Mouse (Mus musculus) left cerebral cortex, postnatal 4 days (tissue): ENCODE results near the gene Ceacam18. TPM values are rescaled to one million over a fixed set of nuclear protein-coding genes. Genes with fewer than 3 reads are reported as not detected.
A peak's percentile ranks its signal among the peaks of the same experiment; 100 is the strongest.

ENCODE experiments used
- DNase-seq: peaks from one replicate; pipeline ENCODE4 v3.0.0-alpha.2; 2022
- intact Hi-C: fragments of 180-260 bp; cut with DNase I; formaldehyde crosslinking; loops from one replicate; pipeline ENCODE4 v1.15.1; 2025
- total RNA-seq, 2 experiments: library from RNA; stranded (reverse); gene quantifications; 2 replicates each; pipeline ENCODE4 v1.2.3; 2021

Ceacam18 gene
- total RNA-seq: under 1 TPM in 1 of 2 experiments, not detected in 1; 0.24 TPM

- intact Hi-C loops: no loop called here
- no peak for DNase-seq
Measured at GRCm38 (mm10) chr7:43634500-43634899, at the start of gene Ceacam18. Gene Ceacam18, plus strand, starts transcription at chr7:43634707.

GRCm38 (mm10) chr7:43584790-43585189 lies 49.7 kb upstream of the Ceacam18 start:
- no peak for DNase-seq
- intact Hi-C loops: loop anchor here (10.0 kb wide), 1 partner anchor 90 kb away; the partner anchor contains the start of gene Ctu1

GRCm38 (mm10) chr7:43601884-43602283 lies 32.6 kb upstream of the Ceacam18 start:
- no peak for DNase-seq
- intact Hi-C loops: no loop called here

- peak; percentile 53 for DNase-seq
- intact Hi-C loops: no loop called here
Measured at GRCm38 (mm10) chr7:43606896-43607742, 27.4 kb upstream of the Ceacam18 start, which contains the start of gene Zfp819. Gene Zfp819, plus strand, starts transcription at chr7:43607169.

GRCm38 (mm10) chr7:43607743-43608287 lies 26.7 kb upstream of the Ceacam18 start:
- no peak for DNase-seq
- intact Hi-C loops: no loop called here

- intact Hi-C loops: no loop called here
- no peak for DNase-seq
Measured at GRCm38 (mm10) chr7:43608316-43608824, 26.1 kb upstream of the Ceacam18 start.

- no peak for DNase-seq
- intact Hi-C loops: no loop called here
Measured at GRCm38 (mm10) chr7:43613816-43614551, 20.5 kb upstream of the Ceacam18 start.

- DNase-seq: no peak
- intact Hi-C loops: no loop called here
Measured at GRCm38 (mm10) chr7:43622927-43623326, 11.6 kb upstream of the Ceacam18 start.

- intact Hi-C loops: no loop called here
- DNase-seq: no peak
Measured at GRCm38 (mm10) chr7:43623819-43624218, 10.7 kb upstream of the Ceacam18 start.

- intact Hi-C loops: no loop called here
- DNase-seq: no peak
Measured at GRCm38 (mm10) chr7:43625065-43625464, 9.4 kb upstream of the Ceacam18 start.

- intact Hi-C loops: no loop called here
- DNase-seq: no peak
Measured at GRCm38 (mm10) chr7:43625794-43626422, 8.6 kb upstream of the Ceacam18 start.

- intact Hi-C loops: no loop called here
- DNase-seq: no peak
Measured at GRCm38 (mm10) chr7:43633940-43634339, 567 bp upstream of the Ceacam18 start.

- intact Hi-C loops: no loop called here
Measured at GRCm38 (mm10) chr7:43636194-43636593, 1.7 kb downstream of the Ceacam18 start.

GRCm38 (mm10) chr7:43637118-43637517 lies 2.6 kb downstream of the Ceacam18 start:
- intact Hi-C loops: no loop called here
- DNase-seq: no peak

More at GRCm38 (mm10) chr7:43636194-43636593, 1.7 kb downstream of the Ceacam18 start:
- no peak for DNase-seq

- no peak for DNase-seq
- intact Hi-C loops: no loop called here
Measured at GRCm38 (mm10) chr7:43642587-43642986, 8.1 kb downstream of the Ceacam18 start.

GRCm38 (mm10) chr7:43643046-43643652 lies 8.6 kb downstream of the Ceacam18 start:
- DNase-seq: no peak
- intact Hi-C loops: no loop called here

GRCm38 (mm10) chr7:43652683-43653082 lies 18.2 kb downstream of the Ceacam18 start:
- intact Hi-C loops: no loop called here
- DNase-seq: no peak

GRCm38 (mm10) chr7:43654519-43654918 lies 20.0 kb downstream of the Ceacam18 start:
- DNase-seq: no peak
- intact Hi-C loops: no loop called here

- no peak for DNase-seq
- intact Hi-C loops: no loop called here
Measured at GRCm38 (mm10) chr7:43656232-43656631, 21.7 kb downstream of the Ceacam18 start.

- intact Hi-C loops: no loop called here
Measured at GRCm38 (mm10) chr7:43660002-43660401, 25.5 kb downstream of the Ceacam18 start, which contains the start of gene Siglece. Gene Siglece, minus strand, starts transcription at chr7:43660161.

More at GRCm38 (mm10) chr7:43660002-43660401, 25.5 kb downstream of the Ceacam18 start, which contains the start of gene Siglece:
- no peak for DNase-seq
